Mouse (Mus musculus): ENCODE data around the gene Dmbt1. TPM values are rescaled to one million over a fixed set of nuclear protein-coding genes. Genes with fewer than 3 reads are reported as not detected.
"Not testable (repeated sequence)": the region's sequence is repeated elsewhere in the genome, so short reads cannot be mapped to it uniquely, and the experiment has no call there.

Gene Dmbt1
- polyA plus RNA-seq, 1 experiment from 2014 or later, result not detected

- WGBS, result 87% methylated on average over 2 of the region's 2 CpGs
- Histone ChIP-seq H3K36me3 (ENCODE audit: control insufficient read depth, insufficient read depth, low read length) (no peaks in the 10 kb centered on the region), H3K9me3 (replicated peaks; ENCODE audit: control insufficient read depth, low read length, poor library complexity, severe bottlenecking) (no peaks in the 10 kb centered on the region), H3K4me3 (ENCODE audit: low read depth, low read length) (no peak overlapping the region), H3K27me3 (ENCODE audit: control insufficient read depth, insufficient read depth, low read depth, low read length) (no peaks in the 10 kb centered on the region), H3K27ac (ENCODE audit: low read length) (no peak overlapping the region), H3K4me2 (ENCODE audit: low read length) (no peak overlapping the region), H3K9ac (ENCODE audit: low read depth, low read length) (no peak overlapping the region), H3K4me1 (ENCODE audit: control insufficient read depth, insufficient read depth, low read length) (no peaks in the 10 kb centered on the region)
- ATAC-seq, result no peak
Observed at GRCm38 (mm10) chr7:131062541-131062940, 30.7 kb downstream of the Dmbt1 start.

- not testable (repeated sequence) for ATAC-seq; H3K4me1 ChIP-seq (ENCODE audit: control insufficient read depth, insufficient read depth, low read length); H3K27me3 ChIP-seq (ENCODE audit: control insufficient read depth, insufficient read depth, low read depth, low read length); H3K27ac ChIP-seq (ENCODE audit: low read length); H3K9me3 ChIP-seq (replicated peaks; ENCODE audit: control insufficient read depth, low read length, poor library complexity, severe bottlenecking); H3K9ac ChIP-seq (ENCODE audit: low read depth, low read length); H3K4me3 ChIP-seq (ENCODE audit: low read depth, low read length); H3K4me2 ChIP-seq (ENCODE audit: low read length); H3K36me3 ChIP-seq (ENCODE audit: control insufficient read depth, insufficient read depth, low read length)
- WGBS, result 4% methylated on average over 1 of the region's 1 CpGs
Observed at GRCm38 (mm10) chr7:131068191-131068590, 36.3 kb downstream of the Dmbt1 start.

GRCm38 (mm10) chr7:131073476-131073875 lies 41.6 kb downstream of the Dmbt1 start:
- H3K4me2 ChIP-seq (ENCODE audit: low read length); H3K27me3 ChIP-seq (ENCODE audit: control insufficient read depth, insufficient read depth, low read depth, low read length); H3K4me1 ChIP-seq (ENCODE audit: control insufficient read depth, insufficient read depth, low read length); H3K27ac ChIP-seq (ENCODE audit: low read length); H3K9me3 ChIP-seq (replicated peaks; ENCODE audit: control insufficient read depth, low read length, poor library complexity, severe bottlenecking); H3K9ac ChIP-seq (ENCODE audit: low read depth, low read length); H3K4me3 ChIP-seq (ENCODE audit: low read depth, low read length); ATAC-seq; H3K36me3 ChIP-seq (ENCODE audit: control insufficient read depth, insufficient read depth, low read length): not testable (repeated sequence)
- WGBS, result 96% methylated on average over 3 of the region's 3 CpGs

- not testable (repeated sequence) for H3K9ac ChIP-seq (ENCODE audit: low read depth, low read length); H3K27me3 ChIP-seq (ENCODE audit: control insufficient read depth, insufficient read depth, low read depth, low read length); H3K27ac ChIP-seq (ENCODE audit: low read length); H3K36me3 ChIP-seq (ENCODE audit: control insufficient read depth, insufficient read depth, low read length); H3K4me3 ChIP-seq (ENCODE audit: low read depth, low read length); H3K4me2 ChIP-seq (ENCODE audit: low read length); H3K9me3 ChIP-seq (replicated peaks; ENCODE audit: control insufficient read depth, low read length, poor library complexity, severe bottlenecking); H3K4me1 ChIP-seq (ENCODE audit: control insufficient read depth, insufficient read depth, low read length); ATAC-seq
- 81% methylated on average over 6 of the region's 6 CpGs for WGBS
Observed at GRCm38 (mm10) chr7:131074098-131074497, 42.2 kb downstream of the Dmbt1 start.

GRCm38 (mm10) chr7:131075956-131076355 lies 44.1 kb downstream of the Dmbt1 start:
- ATAC-seq, result no peak
- 0% methylated on average over 1 of the region's 1 CpGs for WGBS
- H3K4me3 ChIP-seq (ENCODE audit: low read depth, low read length), result no peak overlapping the region
- no peak overlapping the region for H3K27ac ChIP-seq (ENCODE audit: low read length)
- no peak overlapping the region for H3K4me2 ChIP-seq (ENCODE audit: low read length)
- H3K9ac ChIP-seq (ENCODE audit: low read depth, low read length), result no peak overlapping the region
- H3K27me3 ChIP-seq (ENCODE audit: control insufficient read depth, insufficient read depth, low read depth, low read length), result no peaks in the 10 kb centered on the region
- no peaks in the 10 kb centered on the region for H3K36me3 ChIP-seq (ENCODE audit: control insufficient read depth, insufficient read depth, low read length)
- no peaks in the 10 kb centered on the region for H3K9me3 ChIP-seq (replicated peaks; ENCODE audit: control insufficient read depth, low read length, poor library complexity, severe bottlenecking)
- no peaks in the 10 kb centered on the region for H3K4me1 ChIP-seq (ENCODE audit: control insufficient read depth, insufficient read depth, low read length)

GRCm38 (mm10) chr7:131082403-131082802 lies 50.5 kb downstream of the Dmbt1 start:
- H3K9me3 ChIP-seq (replicated peaks; ENCODE audit: control insufficient read depth, low read length, poor library complexity, severe bottlenecking); H3K27me3 ChIP-seq (ENCODE audit: control insufficient read depth, insufficient read depth, low read depth, low read length); H3K36me3 ChIP-seq (ENCODE audit: control insufficient read depth, insufficient read depth, low read length): not testable (repeated sequence)

GRCm38 (mm10) chr7:131112486-131112885 lies 80.6 kb downstream of the Dmbt1 start:
- Histone ChIP-seq H3K9me3 (replicated peaks; ENCODE audit: control insufficient read depth, low read length, poor library complexity, severe bottlenecking) (no peaks in the 10 kb centered on the region), H3K4me3 (ENCODE audit: low read depth, low read length) (no peak overlapping the region), H3K27me3 (ENCODE audit: control insufficient read depth, insufficient read depth, low read depth, low read length) (no peaks in the 10 kb centered on the region), H3K36me3 (ENCODE audit: control insufficient read depth, insufficient read depth, low read length) (no peaks in the 10 kb centered on the region), H3K27ac (ENCODE audit: low read length) (no peak overlapping the region), H3K4me1 (ENCODE audit: control insufficient read depth, insufficient read depth, low read length) (no peaks in the 10 kb centered on the region), H3K4me2 (ENCODE audit: low read length) (no peak overlapping the region), H3K9ac (ENCODE audit: low read depth, low read length) (no peak overlapping the region)
- ATAC-seq, result no peak
- 27% methylated on average over 3 of the region's 3 CpGs for WGBS

More at GRCm38 (mm10) chr7:131082403-131082802, 50.5 kb downstream of the Dmbt1 start:
- not testable (repeated sequence) for H3K4me3 ChIP-seq (ENCODE audit: low read depth, low read length); H3K4me2 ChIP-seq (ENCODE audit: low read length); H3K4me1 ChIP-seq (ENCODE audit: control insufficient read depth, insufficient read depth, low read length); H3K27ac ChIP-seq (ENCODE audit: low read length); ATAC-seq; H3K9ac ChIP-seq (ENCODE audit: low read depth, low read length)
- 80% methylated on average over 9 of the region's 9 CpGs for WGBS

- no peak for ATAC-seq
- Histone ChIP-seq H3K4me3 (ENCODE audit: low read depth, low read length) (no peak overlapping the region), H3K4me1 (ENCODE audit: control insufficient read depth, insufficient read depth, low read length) (no peaks in the 10 kb centered on the region), H3K27ac (ENCODE audit: low read length) (no peak overlapping the region), H3K4me2 (ENCODE audit: low read length) (no peak overlapping the region), H3K9ac (ENCODE audit: low read depth, low read length) (no peak overlapping the region), H3K9me3 (replicated peaks; ENCODE audit: control insufficient read depth, low read length, poor library complexity, severe bottlenecking) (no peaks in the 10 kb centered on the region), H3K36me3 (ENCODE audit: control insufficient read depth, insufficient read depth, low read length) (no peaks in the 10 kb centered on the region), H3K27me3 (ENCODE audit: control insufficient read depth, insufficient read depth, low read depth, low read length) (no peaks in the 10 kb centered on the region)
- WGBS, result 81% methylated on average over 6 of the region's 6 CpGs
Observed at GRCm38 (mm10) chr7:131113676-131114075, 81.8 kb downstream of the Dmbt1 start.

GRCm38 (mm10) chr7:131114434-131114833 lies 82.6 kb downstream of the Dmbt1 start:
- H3K4me1 ChIP-seq (ENCODE audit: control insufficient read depth, insufficient read depth, low read length), result no peaks in the 10 kb centered on the region
- no peak overlapping the region for H3K4me2 ChIP-seq (ENCODE audit: low read length)
- no peaks in the 10 kb centered on the region for H3K27me3 ChIP-seq (ENCODE audit: control insufficient read depth, insufficient read depth, low read depth, low read length)
- no peaks in the 10 kb centered on the region for H3K36me3 ChIP-seq (ENCODE audit: control insufficient read depth, insufficient read depth, low read length)
- H3K9me3 ChIP-seq (replicated peaks; ENCODE audit: control insufficient read depth, low read length, poor library complexity, severe bottlenecking), result no peaks in the 10 kb centered on the region
- no peak overlapping the region for H3K9ac ChIP-seq (ENCODE audit: low read depth, low read length)
- H3K27ac ChIP-seq (ENCODE audit: low read length), result no peak overlapping the region
- no peak for ATAC-seq
- H3K4me3 ChIP-seq (ENCODE audit: low read depth, low read length), result no peak overlapping the region
- 92% methylated on average over 2 of the region's 2 CpGs for WGBS
